Mouse (Mus musculus): Measurements from ENCODE around the gene Pex14.

The Pex14 gene

GRCm38 (mm10) chr4:148912826-148913590 is 186.7 kb downstream of the Pex14 start:
- no peak for DNase-seq

- DNase-seq: no peak
Measured at GRCm38 (mm10) chr4:148912134-148912533, 187.5 kb downstream of the Pex14 start.

Measured in cerebellum, postnatal 36 days (tissue).